Mouse (Mus musculus): ENCODE data around the gene Dlg3. TPM values are rescaled to one million over a fixed set of nuclear protein-coding genes. Genes with fewer than 3 reads are reported as not detected.

The Dlg3 gene
- total and polyA plus RNA-seq, 3 experiments: 8.3 to 12.1 (median 8.4) TPM

GRCm38 (mm10) chrX:100800643-100801042 lies 33.1 kb downstream of the Dlg3 start:
- Histone ChIP-seq H3K4me3 (replicated peaks in 1 of 3; ENCODE audit: low read depth in 2 of 3, low read length in 2 of 3, poor library complexity in 1 of 3) (no peak overlapping the region), H3K4me1 (ENCODE audit: control insufficient read depth in 1 of 2, insufficient read depth in 2 of 2) (peaks cover 0 to 19% of the 10 kb centered on the region in 2 experiments; a peak in 2 of 4 replicates), H3K36me3 (replicated peaks in 1 of 2; ENCODE audit: control insufficient read depth in 1 of 2, insufficient read depth in 1 of 2, low read length in 1 of 2) (peaks cover 3 to 35% of the 10 kb centered on the region in 2 experiments), H3K27ac (ENCODE audit: insufficient read depth, low read depth) (no peak overlapping the region), H3K27me3 (replicated peaks) (no peaks in the 10 kb centered on the region), H3K4me2 (ENCODE audit: insufficient read depth, low read depth, poor library complexity, severe bottlenecking) (no peak overlapping the region), H3K9ac (ENCODE audit: insufficient read depth, low read depth) (no peak overlapping the region), H3K9me3 (replicated peaks; ENCODE audit: low read length) (no peaks in the 10 kb centered on the region), H3K79me2 (replicated peaks; ENCODE audit: control insufficient read depth, extremely low read depth, insufficient read depth, poor library complexity, severe bottlenecking) (no peaks in the 10 kb centered on the region)
- in situ Hi-C loops (cut with MboI; ENCODE audit: low pct_ligation_motif_present, low pct_unique_long_range_greater_than_20kb, low sequenced_read_pairs) (no loop called here), dilution Hi-C loops (cut with MboI; ENCODE audit: extremely low pct_ligation_motif_present, extremely low pct_unique_long_range_greater_than_20kb, low sequenced_read_pairs) (no loop called here)
- TF ChIP-seq KAT2A (IDR thresholded peaks at IDR 0.05; ENCODE audit: insufficient replicate concordance, low read length) (no peak), MAX (IDR thresholded peaks at IDR 0.05; ENCODE audit: low read length) (no peak), ZC3H11A (IDR thresholded peaks at IDR 0.05; ENCODE audit: low read depth, low read length) (no peak), ELF1 (IDR thresholded peaks at IDR 0.05; ENCODE audit: low read depth, low read length) (no peak), CTCF (conservative IDR thresholded peaks at IDR 0.05 in 1 of 2, IDR thresholded peaks at IDR 0.05 in 1 of 2; ENCODE audit: low read depth in 2 of 2, low read length in 2 of 2) (no peak), PAX5 (IDR thresholded peaks at IDR 0.05; ENCODE audit: low read length) (no peak), SMC3 (IDR thresholded peaks at IDR 0.05; ENCODE audit: low read depth, low read length) (no peak), JUN (IDR thresholded peaks at IDR 0.05; ENCODE audit: insufficient read depth, low read depth, low read length) (no peak), ZMIZ1 (IDR thresholded peaks at IDR 0.05; ENCODE audit: low read depth, low read length) (no peak), ZNF384 (IDR thresholded peaks at IDR 0.05; ENCODE audit: low read depth, low read length) (no peak), NELFE (IDR thresholded peaks at IDR 0.05; ENCODE audit: low read depth, low read length) (no peak), TCF12 (IDR thresholded peaks at IDR 0.05; ENCODE audit: low read depth, low read length) (no peak), ZKSCAN1 (IDR thresholded peaks at IDR 0.05; ENCODE audit: borderline replicate concordance, low read depth, low read length) (no peak), HCFC1 (IDR thresholded peaks at IDR 0.05; ENCODE audit: low read depth, low read length) (no peak), MAFK (IDR thresholded peaks at IDR 0.05; ENCODE audit: insufficient replicate concordance, low read length) (no peak), MXI1 (IDR thresholded peaks at IDR 0.05; ENCODE audit: low read depth, low read length) (no peak), MEF2A (IDR thresholded peaks at IDR 0.05; ENCODE audit: borderline replicate concordance, low read depth, low read length) (no peak), CHD1 (IDR thresholded peaks at IDR 0.05; ENCODE audit: low read depth, low read length) (no peak), TBP (conservative IDR thresholded peaks at IDR 0.05; ENCODE audit: low read depth, low read length) (no peak), JUND (conservative IDR thresholded peaks at IDR 0.05; ENCODE audit: low read depth, low read length) (no peak)
- DNase-seq (ENCODE audit: extremely low read depth): no peak

- dilution Hi-C loops (cut with MboI; ENCODE audit: extremely low pct_ligation_motif_present, extremely low pct_unique_long_range_greater_than_20kb, low sequenced_read_pairs) (no loop called here), in situ Hi-C loops (cut with MboI; ENCODE audit: low pct_ligation_motif_present, low pct_unique_long_range_greater_than_20kb, low sequenced_read_pairs) (no loop called here)
- Histone ChIP-seq H3K9ac (ENCODE audit: insufficient read depth, low read depth) (no peak overlapping the region), H3K27ac (ENCODE audit: insufficient read depth, low read depth) (no peak overlapping the region), H3K4me1 (ENCODE audit: control insufficient read depth in 1 of 2, insufficient read depth in 2 of 2) (peaks cover 0 to 19% of the 10 kb centered on the region in 2 experiments; a peak in 2 of 4 replicates), H3K4me3 (replicated peaks in 1 of 3; ENCODE audit: low read depth in 2 of 3, low read length in 2 of 3, poor library complexity in 1 of 3) (no peak overlapping the region), H3K36me3 (replicated peaks in 1 of 2; ENCODE audit: control insufficient read depth in 1 of 2, insufficient read depth in 1 of 2, low read length in 1 of 2) (peaks cover 6 to 42% of the 10 kb centered on the region in 2 experiments), H3K27me3 (replicated peaks) (no peaks in the 10 kb centered on the region), H3K79me2 (replicated peaks; ENCODE audit: control insufficient read depth, extremely low read depth, insufficient read depth, poor library complexity, severe bottlenecking) (no peaks in the 10 kb centered on the region), H3K4me2 (ENCODE audit: insufficient read depth, low read depth, poor library complexity, severe bottlenecking) (no peak overlapping the region), H3K9me3 (replicated peaks; ENCODE audit: low read length) (no peaks in the 10 kb centered on the region)
- no peak for DNase-seq (ENCODE audit: extremely low read depth)
- TF ChIP-seq RCOR1 (conservative IDR thresholded peaks at IDR 0.05; ENCODE audit: low read depth, low read length) (no peak), POLR2A (IDR thresholded peaks at IDR 0.05; ENCODE audit: low read depth, low read length) (no peak), BHLHE40 (IDR thresholded peaks at IDR 0.05; ENCODE audit: low read depth, low read length) (no peak), TBP (conservative IDR thresholded peaks at IDR 0.05; ENCODE audit: low read depth, low read length) (no peak)
Measured at GRCm38 (mm10) chrX:100802034-100802433, 34.5 kb downstream of the Dlg3 start.

All from CH12.LX (cell line).